Mouse (Mus musculus): ENCODE data around the gene Slc5a3. TPM values are rescaled to one million over a fixed set of nuclear protein-coding genes. Genes with fewer than 3 reads are reported as not detected.

Gene Slc5a3
- total and polyA plus RNA-seq, 2 experiments from 2014 or later = 8.1 to 25.4 TPM

GRCm38 (mm10) chr16:92022494-92023283 is 35.4 kb upstream of the Slc5a3 start:
- ATAC-seq = no peak
- Histone ChIP-seq H3K9me3 (ENCODE audit: low read length) (no peaks in the 10 kb centered on the region), H3K4me1 (ENCODE audit: insufficient read depth) (0 out of 2 replicates have a peak, but pooled peaks cover 4% of the 10 kb centered on the region), H3K4me3 (ENCODE audit: low read depth, low read length) (no peak overlapping the region), H3K27me3 (ENCODE audit: insufficient read depth, low read length) (no peaks in the 10 kb centered on the region), H3K9ac (no peak overlapping the region), H3K36me3 (ENCODE audit: insufficient read depth) (no peaks in the 10 kb centered on the region), H3K27ac (ENCODE audit: low read depth, low read length) (no peak overlapping the region), H3K4me2 (ENCODE audit: low read depth) (no peak overlapping the region)
- DNase-seq = peak; percentile 4
- WGBS = 63% methylated on average over 20 of the region's 20 CpGs
- TF ChIP-seq CTCF (IDR thresholded peaks at IDR 0.05; ENCODE audit: low read depth) = no peak

- Histone ChIP-seq H3K9me3 (ENCODE audit: low read length) (no peaks in the 10 kb centered on the region), H3K4me2 (ENCODE audit: low read depth) (no peak overlapping the region), H3K4me1 (ENCODE audit: insufficient read depth) (no peaks in the 10 kb centered on the region), H3K4me3 (ENCODE audit: low read depth, low read length) (no peak overlapping the region), H3K27me3 (ENCODE audit: insufficient read depth, low read length) (no peaks in the 10 kb centered on the region), H3K9ac (no peak overlapping the region), H3K36me3 (ENCODE audit: insufficient read depth) (no peaks in the 10 kb centered on the region), H3K27ac (ENCODE audit: low read depth, low read length) (no peak overlapping the region)
- TF ChIP-seq CTCF (IDR thresholded peaks at IDR 0.05; ENCODE audit: low read depth) = no peak
- ATAC-seq (no peak), DNase-seq (no peak)
- 86% methylated on average over 3 of the region's 3 CpGs for WGBS
Measured at GRCm38 (mm10) chr16:92033286-92033685, 24.8 kb upstream of the Slc5a3 start.

- DNase-seq = no peak
- no peaks in the 10 kb centered on the region for H3K9me3 ChIP-seq (ENCODE audit: low read length)
- no peak overlapping the region for H3K4me2 ChIP-seq (ENCODE audit: low read depth)
- WGBS = 76% methylated on average over 5 of the region's 5 CpGs
- H3K27ac ChIP-seq (ENCODE audit: low read depth, low read length) = no peak overlapping the region
- ATAC-seq = no peak
- TF ChIP-seq CTCF (IDR thresholded peaks at IDR 0.05; ENCODE audit: low read depth) = no peak
- no peaks in the 10 kb centered on the region for H3K36me3 ChIP-seq (ENCODE audit: insufficient read depth)
- no peaks in the 10 kb centered on the region for H3K27me3 ChIP-seq (ENCODE audit: insufficient read depth, low read length)
- H3K4me3 ChIP-seq (ENCODE audit: low read depth, low read length) = no peak overlapping the region
- no peaks in the 10 kb centered on the region for H3K4me1 ChIP-seq (ENCODE audit: insufficient read depth)
- H3K9ac ChIP-seq = no peak overlapping the region
Measured at GRCm38 (mm10) chr16:92034676-92035075, 23.4 kb upstream of the Slc5a3 start.

GRCm38 (mm10) chr16:92036701-92037100 is 21.4 kb upstream of the Slc5a3 start:
- no peak overlapping the region for H3K4me3 ChIP-seq (ENCODE audit: low read depth, low read length)
- DNase-seq = no peak
- H3K4me1 ChIP-seq (ENCODE audit: insufficient read depth) = no peaks in the 10 kb centered on the region
- H3K4me2 ChIP-seq (ENCODE audit: low read depth) = no peak overlapping the region
- WGBS = 77% methylated on average over 8 of the region's 8 CpGs
- no peak overlapping the region for H3K27ac ChIP-seq (ENCODE audit: low read depth, low read length)
- no peak for ATAC-seq
- no peaks in the 10 kb centered on the region for H3K9me3 ChIP-seq (ENCODE audit: low read length)
- TF ChIP-seq CTCF (IDR thresholded peaks at IDR 0.05; ENCODE audit: low read depth) = no peak
- no peak overlapping the region for H3K9ac ChIP-seq
- H3K36me3 ChIP-seq (ENCODE audit: insufficient read depth) = no peaks in the 10 kb centered on the region
- no peaks in the 10 kb centered on the region for H3K27me3 ChIP-seq (ENCODE audit: insufficient read depth, low read length)

- DNase-seq = no peak
- no peak for TF ChIP-seq CTCF (IDR thresholded peaks at IDR 0.05; ENCODE audit: low read depth)
- WGBS = 87% methylated on average over 21 of the region's 21 CpGs
- Histone ChIP-seq H3K27ac (ENCODE audit: low read depth, low read length) (no peak overlapping the region), H3K4me2 (ENCODE audit: low read depth) (no peak overlapping the region), H3K4me3 (ENCODE audit: low read depth, low read length) (no peak overlapping the region), H3K27me3 (ENCODE audit: insufficient read depth, low read length) (no peaks in the 10 kb centered on the region), H3K9ac (no peak overlapping the region), H3K4me1 (ENCODE audit: insufficient read depth) (no peaks in the 10 kb centered on the region), H3K36me3 (ENCODE audit: insufficient read depth) (no peaks in the 10 kb centered on the region), H3K9me3 (ENCODE audit: low read length) (no peaks in the 10 kb centered on the region)
- no peak for ATAC-seq
Measured at GRCm38 (mm10) chr16:92037891-92038607, 20.1 kb upstream of the Slc5a3 start.

- no peak overlapping the region for H3K27ac ChIP-seq (ENCODE audit: low read depth, low read length)
- WGBS = 89% methylated on average over 7 of the region's 7 CpGs
Measured at GRCm38 (mm10) chr16:92039421-92039820, 18.7 kb upstream of the Slc5a3 start.

GRCm38 (mm10) chr16:92039966-92040365 is 18.2 kb upstream of the Slc5a3 start:
- H3K27me3 ChIP-seq (ENCODE audit: insufficient read depth, low read length) = no peaks in the 10 kb centered on the region
- no peak overlapping the region for H3K4me3 ChIP-seq (ENCODE audit: low read depth, low read length)
- no peak for TF ChIP-seq CTCF (IDR thresholded peaks at IDR 0.05; ENCODE audit: low read depth)
- H3K27ac ChIP-seq (ENCODE audit: low read depth, low read length) = no peak overlapping the region
- 94% methylated on average over 11 of the region's 11 CpGs for WGBS
- no peaks in the 10 kb centered on the region for H3K36me3 ChIP-seq (ENCODE audit: insufficient read depth)
- H3K4me2 ChIP-seq (ENCODE audit: low read depth) = no peak overlapping the region
- no peaks in the 10 kb centered on the region for H3K4me1 ChIP-seq (ENCODE audit: insufficient read depth)
- H3K9me3 ChIP-seq (ENCODE audit: low read length) = no peaks in the 10 kb centered on the region
- DNase-seq = no peak
- ATAC-seq = no peak
- H3K9ac ChIP-seq = no peak overlapping the region

More at GRCm38 (mm10) chr16:92039421-92039820, 18.7 kb upstream of the Slc5a3 start:
- TF ChIP-seq CTCF (IDR thresholded peaks at IDR 0.05; ENCODE audit: low read depth) = no peak
- Histone ChIP-seq H3K36me3 (ENCODE audit: insufficient read depth) (no peaks in the 10 kb centered on the region), H3K4me3 (ENCODE audit: low read depth, low read length) (no peak overlapping the region), H3K9ac (no peak overlapping the region), H3K4me2 (ENCODE audit: low read depth) (no peak overlapping the region), H3K9me3 (ENCODE audit: low read length) (no peaks in the 10 kb centered on the region), H3K27me3 (ENCODE audit: insufficient read depth, low read length) (no peaks in the 10 kb centered on the region), H3K4me1 (ENCODE audit: insufficient read depth) (no peaks in the 10 kb centered on the region)
- DNase-seq (no peak), ATAC-seq (no peak)

Data from forebrain, postnatal 0 days (tissue).